Mouse (Mus musculus) kidney, adult 8-10 months (tissue): ENCODE measurements around the gene Dhx32.

ENCODE experiments used
- DNase-seq, 2 experiments: peaks; one replicate each; pipeline ENCODE4 v3.0.0; 2022

Dhx32 gene

GRCm38 (mm10) chr7:133768517-133768916, 14.0 kb downstream of the Dhx32 start:
- DNase-seq: no peak

DNA sequence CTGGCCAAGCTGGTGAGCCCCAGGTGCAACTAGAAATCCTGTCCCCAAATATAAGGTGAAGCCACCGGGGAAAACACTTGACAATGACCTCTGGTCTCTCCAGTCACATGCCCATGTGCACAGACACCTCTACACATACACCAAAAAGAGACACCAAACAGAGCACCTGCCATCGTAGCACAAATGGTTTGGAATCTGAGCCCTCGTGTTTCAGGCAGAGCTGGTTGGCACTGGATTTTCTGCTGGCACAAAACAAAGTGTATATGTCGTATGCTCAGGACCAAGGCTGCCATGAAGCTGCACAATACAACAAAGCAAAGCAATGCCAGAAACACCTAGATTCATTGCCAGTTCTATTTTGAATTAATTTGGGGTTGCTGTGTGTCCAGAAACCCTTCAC, 14.5 kb downstream of the Dhx32 start:
- no peak for DNase-seq

DNA sequence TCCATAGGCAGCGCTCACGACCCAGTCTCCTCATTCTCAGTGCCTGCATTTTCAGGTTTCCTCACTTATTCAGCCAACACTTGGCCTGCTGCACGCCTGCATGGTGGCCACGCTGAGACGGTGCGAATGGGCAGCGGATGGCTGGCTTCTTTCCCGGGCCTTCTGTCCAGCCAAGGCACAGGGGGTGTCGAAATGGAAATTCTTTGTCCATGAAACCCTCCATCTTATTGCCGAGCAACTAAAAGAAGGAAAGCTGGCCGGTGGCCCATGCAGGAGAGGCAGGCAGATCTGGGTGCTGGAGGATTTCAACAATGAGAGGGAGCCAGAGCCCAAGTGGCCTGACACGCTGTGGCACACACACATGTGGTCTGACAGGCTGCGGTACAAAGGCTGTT, 16.7 kb downstream of the Dhx32 start:
- DNase-seq: no peak

DNA sequence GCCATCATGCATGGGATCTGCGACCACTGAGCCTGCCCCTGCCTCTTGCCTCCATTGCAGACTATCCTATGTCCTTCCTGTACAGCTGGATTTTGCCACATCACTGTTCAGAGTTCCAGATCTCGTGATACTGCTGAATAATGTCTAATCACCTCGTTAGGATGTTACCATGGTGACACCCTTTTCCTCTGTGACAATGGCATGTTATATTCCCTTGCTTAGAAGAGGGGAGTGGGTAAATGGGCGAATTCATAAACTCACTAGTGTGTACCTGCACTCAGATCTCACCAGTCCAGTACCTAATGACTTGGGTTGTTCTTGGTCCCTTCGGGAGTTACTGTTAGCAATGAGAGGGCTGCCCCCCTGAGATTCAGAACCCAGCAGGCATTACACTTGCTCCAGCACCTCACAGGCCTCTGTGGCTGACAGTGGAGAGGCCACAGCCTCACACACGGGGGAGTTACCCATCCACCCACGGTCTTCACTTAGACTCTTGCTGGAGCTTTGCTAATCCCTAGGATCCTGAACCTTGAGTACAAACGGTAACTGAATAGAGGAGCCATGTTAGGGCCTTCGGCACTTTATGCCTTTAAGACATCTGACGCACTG, 17.2 kb downstream of the Dhx32 start:
- DNase-seq: no peak

- no peak for DNase-seq
Observed at GRCm38 (mm10) chr7:133764425-133764824, 18.1 kb downstream of the Dhx32 start.

DNA sequence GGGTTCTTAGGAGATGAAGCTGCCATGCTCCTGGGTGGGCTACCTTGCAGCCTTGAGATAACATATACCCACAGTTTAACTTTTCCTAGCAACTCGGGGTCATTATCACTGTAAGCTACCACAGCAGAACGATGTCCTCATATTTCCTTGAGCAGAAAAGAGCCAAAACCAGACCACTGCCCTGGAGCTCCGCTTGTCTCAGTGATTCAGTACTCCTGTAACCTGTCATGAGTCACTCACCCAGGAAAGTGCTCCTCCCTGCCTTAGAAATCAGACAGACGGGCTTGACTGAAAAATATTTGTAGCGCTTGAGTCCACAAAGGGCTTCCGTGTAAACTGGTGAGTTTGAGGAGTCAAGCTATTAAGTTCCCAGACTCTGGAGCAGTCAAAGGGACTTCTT, 19.8 kb downstream of the Dhx32 start:
- no peak for DNase-seq

- peak; percentile 15 to 19 for DNase-seq
Observed at GRCm38 (mm10) chr7:133759611-133760353, 22.7 kb downstream of the Dhx32 start.

- no peak for DNase-seq
Observed at GRCm38 (mm10) chr7:133758716-133759115, 23.8 kb downstream of the Dhx32 start.

DNA sequence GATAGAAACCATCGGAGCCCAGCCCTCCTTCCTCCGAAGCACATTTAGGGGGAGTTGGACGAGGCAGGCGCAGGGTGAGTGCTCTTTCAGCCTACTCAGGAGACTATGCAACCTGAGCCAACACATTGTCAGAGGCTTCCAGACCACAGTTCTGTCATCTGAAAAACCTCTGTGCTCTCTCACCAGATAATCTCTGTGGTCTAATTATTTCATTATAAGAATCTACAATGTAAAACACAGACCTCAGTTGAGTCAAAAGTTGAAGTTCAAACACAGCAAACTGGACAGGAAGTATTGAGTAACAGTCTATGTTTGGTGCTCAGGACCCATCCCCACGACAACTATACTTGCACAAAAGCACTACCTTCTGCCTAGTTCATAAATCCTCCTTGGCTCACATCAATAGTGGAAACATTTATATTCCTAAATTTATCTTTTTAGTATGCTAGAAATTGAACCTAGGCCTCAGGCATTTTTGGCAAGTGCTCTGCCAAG, 24.5 kb downstream of the Dhx32 start:
- DNase-seq: no peak

- DNase-seq: no peak
Observed at GRCm38 (mm10) chr7:133751163-133751562, 31.4 kb downstream of the Dhx32 start.

- DNase-seq: peak; percentile 15 to 26
Observed at GRCm38 (mm10) chr7:133750666-133751065, 31.9 kb downstream of the Dhx32 start.

DNA sequence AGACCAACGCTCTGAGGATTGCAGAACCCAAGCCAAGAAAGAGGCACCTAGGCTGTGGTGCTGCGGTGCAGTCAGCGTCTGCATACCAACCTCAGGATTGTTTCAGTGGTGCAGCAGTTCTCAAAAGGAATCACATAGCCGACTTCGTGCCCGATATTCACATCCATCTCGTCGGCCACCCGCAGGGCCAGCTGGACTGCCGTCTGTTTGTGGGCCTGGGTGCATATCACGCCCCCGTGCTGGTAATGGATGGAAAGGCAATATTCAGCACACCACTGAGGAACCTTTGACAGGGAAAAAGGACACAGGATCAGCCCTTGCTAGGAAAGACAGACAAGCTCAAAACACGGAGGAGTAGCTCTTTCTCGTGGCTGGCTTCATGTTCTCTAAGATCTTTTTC, 33.8 kb downstream of the Dhx32 start:
- DNase-seq: no peak

- DNase-seq: no peak
Observed at GRCm38 (mm10) chr7:133747372-133747771, 35.2 kb downstream of the Dhx32 start.

DNA sequence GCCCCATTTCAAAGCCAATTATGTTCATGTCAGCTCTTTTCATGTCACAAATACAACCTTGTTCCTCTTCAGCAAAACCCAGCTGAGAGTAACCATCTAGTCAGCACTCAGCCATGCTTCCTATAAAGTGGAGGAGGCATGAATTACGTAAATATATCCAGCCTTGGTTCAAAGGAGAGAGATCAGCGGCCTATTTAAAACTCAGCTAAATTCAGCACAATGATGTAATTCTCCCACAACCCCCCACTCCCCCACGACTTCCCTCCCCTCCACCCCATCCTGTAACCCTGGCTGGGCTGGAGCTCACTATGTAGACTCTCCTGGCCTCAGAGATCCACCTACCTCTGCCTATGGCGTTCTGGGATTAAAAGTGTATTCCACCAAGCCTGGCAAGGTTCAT, 37.8 kb downstream of the Dhx32 start:
- no peak for DNase-seq

GRCm38 (mm10) chr7:133744209-133744608, 38.3 kb downstream of the Dhx32 start:
- no peak for DNase-seq

- no peak for DNase-seq
Observed at GRCm38 (mm10) chr7:133743611-133744010, 38.9 kb downstream of the Dhx32 start.

- DNase-seq: no peak
Observed at GRCm38 (mm10) chr7:133742530-133743325, 39.8 kb downstream of the Dhx32 start.

GRCm38 (mm10) chr7:133740558-133740957, 42.0 kb downstream of the Dhx32 start:
- DNase-seq: no peak

GRCm38 (mm10) chr7:133731971-133732645, 50.4 kb downstream of the Dhx32 start:
- DNase-seq: no peak

- peak in 1 of 2 experiments; percentile 9 for DNase-seq
Observed at GRCm38 (mm10) chr7:133730324-133731191, 52.0 kb downstream of the Dhx32 start.

GRCm38 (mm10) chr7:133729351-133729750, 53.2 kb downstream of the Dhx32 start:
- DNase-seq: no peak

- DNase-seq: no peak
Observed at GRCm38 (mm10) chr7:133727027-133727426, 55.5 kb downstream of the Dhx32 start.
